Mouse (Mus musculus): ENCODE measurements around the gene Gad2.
"Not testable (repeated sequence)": the region's sequence is repeated elsewhere in the genome, so short reads cannot be mapped to it uniquely, and the experiment has no call there.

The Gad2 gene

GRCm38 (mm10) chr2:22621828-22622731 lies at the start of gene Gad2:
Gene Gad2 (plus strand): TSS chr2:22622205.
- DNase-seq (ENCODE audit: low spot score in 2 of 2) = no peak

GRCm38 (mm10) chr2:22587469-22588169 lies 34.4 kb upstream of the Gad2 start:
- DNase-seq (ENCODE audit: low spot score in 2 of 2) = not testable (repeated sequence)

GRCm38 (mm10) chr2:22588170-22588541 lies 33.8 kb upstream of the Gad2 start:
- DNase-seq (ENCODE audit: low spot score in 2 of 2) = not testable (repeated sequence)

GRCm38 (mm10) chr2:22588673-22589381 lies 33.2 kb upstream of the Gad2 start:
- DNase-seq (ENCODE audit: low spot score in 2 of 2) = not testable (repeated sequence)

- DNase-seq (ENCODE audit: low spot score in 2 of 2) = not testable (repeated sequence)
Observed at GRCm38 (mm10) chr2:22589382-22590205, 32.4 kb upstream of the Gad2 start.

- no peak for DNase-seq (ENCODE audit: low spot score in 2 of 2)
Observed at GRCm38 (mm10) chr2:22590206-22590490, 31.9 kb upstream of the Gad2 start.

GRCm38 (mm10) chr2:22617951-22618350 lies 4.1 kb upstream of the Gad2 start:
- no peak for DNase-seq (ENCODE audit: low spot score in 2 of 2)

DNA sequence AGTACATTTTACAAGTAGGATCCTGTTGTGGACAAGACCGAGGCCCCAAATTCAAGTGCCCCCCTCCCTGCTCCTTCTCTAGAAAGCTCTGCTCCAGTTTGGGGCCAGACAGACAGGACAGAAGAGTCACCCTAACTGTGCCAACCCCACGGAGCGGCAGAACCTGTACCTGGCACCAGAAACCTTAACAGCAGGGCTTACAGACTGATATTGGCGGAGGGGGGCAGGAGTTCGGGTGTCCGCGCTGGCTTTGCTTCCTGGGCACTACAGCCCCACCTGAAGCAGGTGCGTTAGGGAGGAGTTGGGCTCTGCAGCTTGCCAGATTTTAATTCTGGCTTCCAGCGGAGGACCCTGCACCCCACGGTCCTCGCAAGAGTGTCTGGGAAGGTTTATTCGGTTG lies 2.6 kb upstream of the Gad2 start:
- DNase-seq (ENCODE audit: low spot score in 2 of 2) = no peak

- no peak for DNase-seq (ENCODE audit: low spot score in 2 of 2)
Observed at GRCm38 (mm10) chr2:22620030-22620429, 2.0 kb upstream of the Gad2 start.

- no peak for DNase-seq (ENCODE audit: low spot score in 2 of 2)
Observed at GRCm38 (mm10) chr2:22620534-22620933, 1.5 kb upstream of the Gad2 start.

- no peak for DNase-seq (ENCODE audit: low spot score in 2 of 2)
Observed at GRCm38 (mm10) chr2:22620978-22621827, 802 bp upstream of the Gad2 start.

GRCm38 (mm10) chr2:22623111-22624070 lies 1.4 kb downstream of the Gad2 start:
- no peak for DNase-seq (ENCODE audit: low spot score in 2 of 2)

GRCm38 (mm10) chr2:22624188-22624975 lies 2.4 kb downstream of the Gad2 start:
- DNase-seq (ENCODE audit: low spot score in 2 of 2) = no peak

DNA sequence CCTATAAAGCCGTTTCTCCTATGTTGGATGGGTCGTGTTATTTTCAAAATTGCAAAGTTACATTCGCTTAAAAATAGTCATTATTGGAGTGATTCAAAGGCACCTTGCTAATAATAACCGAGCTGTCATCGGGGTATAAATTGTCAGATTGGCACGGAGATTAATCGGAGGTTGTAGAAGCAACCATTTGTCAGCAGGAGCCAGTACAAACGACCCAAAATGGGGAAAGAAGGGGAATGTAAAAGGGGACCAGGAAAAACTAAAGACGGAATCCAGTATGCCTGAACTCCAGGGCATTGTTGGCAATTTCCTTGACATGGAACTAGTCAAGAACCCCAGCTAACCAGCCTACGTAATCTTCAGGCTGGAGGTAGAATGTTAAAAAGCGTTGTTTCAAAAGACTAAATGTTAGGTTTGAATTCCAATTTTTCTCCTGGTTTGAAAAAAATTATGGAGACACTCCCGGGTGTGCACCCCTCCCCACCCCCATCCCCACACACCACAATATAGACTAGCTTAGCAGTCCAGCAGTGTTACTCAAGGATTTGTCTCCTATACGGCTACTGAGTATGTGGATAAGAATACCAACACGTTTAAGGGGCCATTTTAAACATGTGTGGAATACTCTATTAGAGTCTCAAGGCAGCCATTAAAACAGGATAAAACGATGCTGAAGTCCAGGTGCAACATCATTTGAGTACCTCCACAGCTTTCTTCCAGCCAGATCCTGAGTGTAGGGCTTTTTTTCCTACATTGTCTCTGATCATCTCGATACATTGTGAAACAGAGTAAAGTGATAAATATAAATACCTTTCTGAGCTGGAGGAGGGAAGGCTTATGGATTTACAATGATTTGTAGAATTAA lies 3.3 kb downstream of the Gad2 start:
- no peak for DNase-seq (ENCODE audit: low spot score in 2 of 2)

DNA sequence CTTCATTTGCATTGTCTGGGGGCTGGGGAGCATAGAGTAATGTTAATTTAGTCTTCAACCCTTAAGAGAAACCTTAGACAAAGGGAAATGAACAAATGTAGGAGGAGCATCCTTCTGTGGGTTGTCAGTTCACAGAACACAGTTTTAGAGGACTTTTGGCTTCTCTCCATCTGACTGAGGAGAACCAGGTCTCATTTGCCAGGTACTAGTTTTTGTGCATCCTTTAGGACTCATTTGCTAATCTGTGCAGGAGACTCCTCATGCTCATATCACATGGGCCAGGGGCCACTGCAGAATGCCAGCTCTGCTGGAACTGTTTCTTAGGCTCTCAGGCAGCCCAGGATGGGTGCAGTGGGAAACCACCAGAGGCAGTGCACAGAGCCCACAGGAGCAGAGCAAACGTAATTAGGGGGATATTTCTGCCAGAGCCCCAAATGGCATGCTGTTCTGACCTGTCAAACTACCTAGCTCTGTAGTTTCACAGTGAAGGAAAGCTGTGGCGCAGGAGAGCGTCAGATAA lies 5.2 kb downstream of the Gad2 start:
- DNase-seq (ENCODE audit: low spot score in 2 of 2) = no peak

DNA sequence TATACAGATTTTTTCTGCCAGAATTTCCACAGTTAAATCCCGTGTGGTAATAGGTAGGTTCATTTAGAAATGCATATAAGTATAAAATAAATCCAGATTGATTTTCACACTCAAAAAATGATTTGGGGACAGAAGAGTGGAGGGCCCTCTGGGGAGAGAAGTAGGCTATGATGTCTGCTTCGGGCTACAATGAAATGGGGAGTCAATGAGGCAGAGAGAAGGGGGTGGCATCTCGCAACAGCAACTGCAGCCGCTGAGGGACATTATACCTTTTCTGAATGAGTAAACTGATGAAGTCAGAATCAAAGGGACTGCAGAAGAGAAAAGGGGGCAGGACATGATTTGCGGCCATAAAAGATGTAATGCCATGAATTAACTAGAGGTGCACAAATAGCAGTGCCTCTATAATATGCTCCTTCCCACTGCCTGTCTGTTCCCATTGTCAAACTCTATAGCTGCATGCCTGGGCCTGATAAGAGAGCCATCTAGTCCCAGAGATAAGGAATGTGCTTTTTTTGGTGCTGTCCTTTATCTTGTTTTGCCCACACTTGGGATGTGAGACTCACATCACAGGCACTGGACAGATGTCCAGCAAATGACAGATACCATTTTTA lies 5.9 kb downstream of the Gad2 start:
- DNase-seq (ENCODE audit: low spot score in 2 of 2) = no peak

DNA sequence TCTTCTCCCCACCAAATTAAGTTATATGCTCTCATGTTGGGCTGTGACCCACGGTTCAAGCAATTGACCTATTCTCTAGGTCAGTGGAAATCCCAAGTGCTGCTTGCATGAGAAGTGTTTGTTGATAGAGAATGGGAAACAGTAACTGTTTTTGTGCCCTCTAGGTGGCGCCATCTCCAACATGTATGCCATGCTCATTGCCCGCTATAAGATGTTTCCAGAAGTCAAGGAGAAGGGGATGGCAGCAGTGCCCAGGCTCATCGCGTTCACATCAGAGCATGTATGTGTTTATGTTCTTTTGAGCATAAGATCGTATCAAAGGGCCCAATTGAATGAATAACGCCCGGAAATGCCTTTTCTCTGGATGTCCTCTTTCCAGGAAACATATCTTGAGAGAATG lies 12.8 kb downstream of the Gad2 start:
- DNase-seq (ENCODE audit: low spot score in 2 of 2) = peak in 1 of 2 experiments; percentile 7
